Mouse (Mus musculus) hindbrain, embryonic 14.5 days (tissue): ENCODE data around the gene Ctf1. TPM values are rescaled to one million over a fixed set of nuclear protein-coding genes. Genes with fewer than 3 reads are reported as not detected.

ENCODE experiments used
- ATAC-seq: fragments of 200-750 bp; cut with Nextera tagmentation; 2 replicates; pipeline ENCODE4 v1.8.0; 2017; ENCODE audit warnings: moderate number of reproducible peaks, mild to moderate bottlenecking, moderate TSS enrichment, moderate library complexity; ENCODE audit not compliant: low FRiP score
- DNase-seq: peaks from one replicate; pipeline ENCODE4 v3.0.0-alpha.2; 2015; ENCODE audit warnings: low spot score
- H3K27ac ChIP-seq: fragments of 300-500 bp; sonication (generic); 2 replicates; pipeline ENCODE4 v1.5.1; 2014; ENCODE audit warnings: mild to moderate bottlenecking, moderate library complexity
- H3K27me3 ChIP-seq: fragments of 300-500 bp; sonication (generic); 2 replicates; pipeline ENCODE4 v1.6.1; 2014; ENCODE audit warnings: mild to moderate bottlenecking, low read length, mixed read lengths; ENCODE audit not compliant: control insufficient read depth, insufficient read depth
- H3K36me3 ChIP-seq: fragments of 300-500 bp; sonication (generic); replicated peaks from 2 replicates; pipeline ENCODE4 v1.6.1; 2014; ENCODE audit not compliant: control insufficient read depth, insufficient read depth
- H3K4me1 ChIP-seq: fragments of 300-500 bp; sonication (generic); replicated peaks from 2 replicates; pipeline ENCODE4 v1.6.1; 2014; ENCODE audit warnings: antibody characterized with exemption, low read length, mixed read lengths; ENCODE audit not compliant: control insufficient read depth, insufficient read depth
- H3K4me2 ChIP-seq: fragments of 300-500 bp; sonication (generic); replicated peaks from 2 replicates; pipeline ENCODE4 v1.6.1; 2014; ENCODE audit warnings: mild to moderate bottlenecking, moderate library complexity
- H3K4me3 ChIP-seq: fragments of 300-500 bp; sonication (generic); replicated peaks from 2 replicates; pipeline ENCODE4 v1.5.1; 2014; ENCODE audit warnings: mild to moderate bottlenecking, low read length
- H3K9ac ChIP-seq: fragments of 300-500 bp; sonication (generic); 2 replicates; pipeline ENCODE4 v1.6.1; 2014
- H3K9me3 ChIP-seq: fragments of 300-500 bp; sonication (generic); 2 replicates; pipeline ENCODE4 v1.6.1; 2016; ENCODE audit warnings: low read length; ENCODE audit not compliant: control insufficient read depth
- WGBS: fragments of 180-500 bp; shearing (Covaris S2); extraction: QIAGEN DNeasy Blood & Tissue Kit; methylation state at CpG from one replicate; pipeline ENCODE4 v1.1.7; 2014; 5-methylcytosine and 5-hydroxymethylcytosine counted together
- polyA plus RNA-seq: library from polyadenylated mRNA; unstranded; fragments of >200 nt; fragmentation: Nextera tagmentation; extraction: Ambion mirVana; gene quantifications from 2 replicates; pipeline ENCODE4 v1.2.1, GENCODE M21; 2014

The Ctf1 gene
- polyA plus RNA-seq, 1 experiment from 2014 or later, result 4.2 TPM

- no peaks in the 10 kb centered on the region for H3K27me3 ChIP-seq
- peaks cover 16% of the 10 kb centered on the region; the same call in 1 of the 2 replicates for H3K4me1 ChIP-seq
- DNase-seq (no peak), ATAC-seq (no peak)
- H3K27ac ChIP-seq, result peak overlapping the region; percentile 77
- WGBS, result 1% methylated on average over 41 of the region's 62 CpGs
- H3K9me3 ChIP-seq, result no peaks in the 10 kb centered on the region
- peak overlapping the region; percentile 90 for H3K9ac ChIP-seq
- H3K4me3 ChIP-seq, result peak overlapping the region; percentile 92
- H3K36me3 ChIP-seq, result peaks cover 37% of the 10 kb centered on the region
- peak overlapping the region; percentile 66 for H3K4me2 ChIP-seq
Measured at GRCm38 (mm10) chr7:127746494-127747491, 34.3 kb downstream of the Ctf1 start.

- Histone ChIP-seq H3K27me3 (no peaks in the 10 kb centered on the region), H3K4me1 (peaks cover 16% of the 10 kb centered on the region; the same call in 1 of the 2 replicates), H3K36me3 (peaks cover 46% of the 10 kb centered on the region), H3K4me3 (peak overlapping the region; percentile 92), H3K4me2 (peak overlapping the region; percentile 66), H3K27ac (peak overlapping the region; percentile 77; the same call in 1 of the 2 replicates), H3K9ac (peak overlapping the region; percentile 90), H3K9me3 (no peaks in the 10 kb centered on the region)
- ATAC-seq, result no peak
- DNase-seq, result no peak
- WGBS, result 45% methylated on average over 6 of the region's 6 CpGs
Measured at GRCm38 (mm10) chr7:127747559-127748234, 35.2 kb downstream of the Ctf1 start.

- Histone ChIP-seq H3K4me3 (peak overlapping the region; percentile 92; the same call in 1 of the 2 replicates), H3K9ac (no peak overlapping the region), H3K4me1 (peaks cover 16% of the 10 kb centered on the region; the same call in 1 of the 2 replicates), H3K36me3 (peaks cover 51% of the 10 kb centered on the region), H3K9me3 (no peaks in the 10 kb centered on the region), H3K27me3 (no peaks in the 10 kb centered on the region), H3K27ac (no peak overlapping the region), H3K4me2 (peak overlapping the region; percentile 66; the same call in 1 of the 2 replicates)
- DNase-seq, result no peak
- 96% methylated on average over 28 of the region's 28 CpGs for WGBS
- no peak for ATAC-seq
Measured at GRCm38 (mm10) chr7:127748235-127748560, 35.7 kb downstream of the Ctf1 start.

GRCm38 (mm10) chr7:127750131-127751127, 37.9 kb downstream of the Ctf1 start:
- Histone ChIP-seq H3K4me1 (peaks cover 19% of the 10 kb centered on the region; the same call in 1 of the 2 replicates), H3K27me3 (no peaks in the 10 kb centered on the region), H3K27ac (no peak overlapping the region), H3K36me3 (peaks cover 73% of the 10 kb centered on the region), H3K9me3 (no peaks in the 10 kb centered on the region), H3K4me2 (no peak overlapping the region), H3K4me3 (no peak overlapping the region), H3K9ac (no peak overlapping the region)
- DNase-seq, result no peak
- 89% methylated on average over 19 of the region's 19 CpGs for WGBS
- ATAC-seq, result no peak

GRCm38 (mm10) chr7:127751619-127752018, 39.1 kb downstream of the Ctf1 start:
- 92% methylated on average over 5 of the region's 5 CpGs for WGBS
- DNase-seq, result no peak
- Histone ChIP-seq H3K36me3 (peaks cover 83% of the 10 kb centered on the region), H3K27me3 (no peaks in the 10 kb centered on the region), H3K9me3 (no peaks in the 10 kb centered on the region), H3K4me3 (no peak overlapping the region), H3K9ac (no peak overlapping the region), H3K4me1 (peaks cover 19% of the 10 kb centered on the region; the same call in 1 of the 2 replicates), H3K4me2 (no peak overlapping the region), H3K27ac (no peak overlapping the region)
- no peak for ATAC-seq

GRCm38 (mm10) chr7:127752069-127752468, 39.5 kb downstream of the Ctf1 start:
- 95% methylated on average over 27 of the region's 27 CpGs for WGBS
- peaks cover 88% of the 10 kb centered on the region for H3K36me3 ChIP-seq

GRCm38 (mm10) chr7:127753158-127753557, 40.6 kb downstream of the Ctf1 start:
- no peaks in the 10 kb centered on the region for H3K9me3 ChIP-seq
- DNase-seq (no peak), ATAC-seq (no peak)
- H3K36me3 ChIP-seq, result peaks cover 98% of the 10 kb centered on the region
- 79% methylated on average over 5 of the region's 5 CpGs for WGBS
- no peak overlapping the region for H3K27ac ChIP-seq
- no peak overlapping the region for H3K4me2 ChIP-seq
- H3K27me3 ChIP-seq, result no peaks in the 10 kb centered on the region
- peaks cover 8% of the 10 kb centered on the region; the same call in 1 of the 2 replicates for H3K4me1 ChIP-seq
- H3K9ac ChIP-seq, result 0 out of 2 replicates have a peak overlapping the region, but pooled peaks have one; percentile 11
- no peak overlapping the region for H3K4me3 ChIP-seq

More at GRCm38 (mm10) chr7:127752069-127752468, 39.5 kb downstream of the Ctf1 start:
- ATAC-seq, result no peak
- no peak overlapping the region for H3K4me2 ChIP-seq
- no peak overlapping the region for H3K27ac ChIP-seq
- H3K4me1 ChIP-seq, result peaks cover 19% of the 10 kb centered on the region; the same call in 1 of the 2 replicates
- DNase-seq, result no peak
- H3K27me3 ChIP-seq, result no peaks in the 10 kb centered on the region
- no peak overlapping the region for H3K9ac ChIP-seq
- no peaks in the 10 kb centered on the region for H3K9me3 ChIP-seq
- no peak overlapping the region for H3K4me3 ChIP-seq

GRCm38 (mm10) chr7:127753741-127754140, 41.2 kb downstream of the Ctf1 start:
- H3K27ac ChIP-seq, result no peak overlapping the region
- whole genome bisulfite sequencing, result 92% methylated on average over 7 of the region's 7 CpGs
- peaks cover 7% of the 10 kb centered on the region; the same call in 1 of the 2 replicates for H3K4me1 ChIP-seq
- H3K27me3 ChIP-seq, result no peaks in the 10 kb centered on the region
- H3K36me3 ChIP-seq, result peaks cover 98% of the 10 kb centered on the region
- H3K9ac ChIP-seq, result no peak overlapping the region
- H3K4me2 ChIP-seq, result no peak overlapping the region
- ATAC-seq, result no peak
- no peak overlapping the region for H3K4me3 ChIP-seq
- H3K9me3 ChIP-seq, result no peaks in the 10 kb centered on the region
- DNase-seq, result no peak
